Mouse (Mus musculus) embryonic fibroblast, embryonic 13.5 days (primary cell): ENCODE data around the gene Coro2a.
A peak's percentile ranks its signal among the peaks of the same experiment; 100 is the strongest.

ENCODE experiments used
- CTCF ChIP-seq: IDR thresholded peaks from 2 replicates; pipeline ENCODE4 v1.5.1; 2011; ENCODE audit warnings: mild to moderate bottlenecking, control low read depth, low read length, moderate library complexity, borderline replicate concordance; ENCODE audit not compliant: insufficient read depth
- POLR2A ChIP-seq: IDR thresholded peaks from 2 replicates; pipeline ENCODE4 v1.6.1; 2011; ENCODE audit warnings: low read depth, mild to moderate bottlenecking, control low read depth, low read length, moderate library complexity

- TF ChIP-seq POLR2A (no peak), CTCF (peak; percentile 73; the same call in 1 of the 2 replicates)
Measured at GRCm38 (mm10) chr4:46507736-46508460, 94.1 kb downstream of the Coro2a start.
